Mouse (Mus musculus) testis, postnatal 14 days (tissue): ENCODE results near the gene Tex13a.

Experiments used
- DNase-seq: peaks from one replicate; pipeline ENCODE4 v3.0.0; 2021; ENCODE audit warnings: low spot score

The Tex13a gene

GRCm38 (mm10) chrX:138209480-138209879 is at the start of gene Tex13a:
Tex13a (minus strand) TSS chrX:138209580.
- DNase-seq: no peak

- DNase-seq: no peak
These were observed 25.2 kb upstream of the Tex13a start for GRCm38 (mm10) chrX:138234626-138235025.

- DNase-seq: no peak
These were observed 39.2 kb downstream of the Tex13a start for GRCm38 (mm10) chrX:138170146-138170545.
